Mouse (Mus musculus): ENCODE data around the gene Fbn1.

- TF ChIP-seq CTCF (IDR thresholded peaks at IDR 0.05; ENCODE audit: low read depth) (no peak), EP300 (IDR thresholded peaks at IDR 0.05; ENCODE audit: low read depth) (no peak)
Measured at GRCm38 (mm10) chr2:125508381-125508780, 588 bp upstream of the Fbn1 start.

All from liver, embryonic 14.5 days (tissue).